Mouse (Mus musculus) forebrain, embryonic 15.5 days (tissue): ENCODE results near the gene Tnfrsf13c. TPM values are rescaled to one million over a fixed set of nuclear protein-coding genes. Genes with fewer than 3 reads are reported as not detected.

Experiments
- microRNA counts: library from miRNA; unstranded; fragments of <30 nt; microRNA quantifications from one replicate; lab custom pipeline; 2016
- microRNA-seq: library from miRNA; unstranded; fragments of <30 nt; microRNA quantifications from one replicate; pipeline ENCODE4, GENCODE M21; 2016
- polyA plus RNA-seq: library from polyadenylated mRNA; unstranded; fragments of >200 nt; fragmentation: Nextera tagmentation; extraction: Ambion mirVana; gene quantifications from 2 replicates; pipeline ENCODE4 v1.2.1, GENCODE M21; 2015

Tnfrsf13c gene
- polyA plus RNA-seq, 1 experiment from 2014 or later = 0.11 TPM

MicroRNA genes within 50 kb of the gene (microRNA counts, 519-probe panel; counts per million panel counts)
- 2,529 counts per million, percentile 55 among the panel's probes with 10 or more counts for microRNA mmu-miR-33 (lab: Ali Mortazavi, UCI)

Small RNA genes within 50 kb of the gene (microRNA-seq; reads per million reads assigned to microRNA genes)
- gene Mir33 = 115 reads per million, percentile 55 among the genes with 10 or more reads in this experiment

Other genes starting within 250 kb of the Tnfrsf13c start
- not detected in 2 replicates for gene 1700029P11Rik, start 243.8 kb downstream of the Tnfrsf13c start, polyA plus RNA-seq
- 58.9 and 59.5 TPM in 2 replicates for gene Xrcc6, start 236.5 kb downstream of the Tnfrsf13c start, polyA plus RNA-seq
- 42.3 and 44.7 TPM in 2 replicates for gene Desi1, start 190.5 kb downstream of the Tnfrsf13c start, polyA plus RNA-seq
- gene Snu13, start 176.8 kb downstream of the Tnfrsf13c start, polyA plus RNA-seq = 258 and 264 TPM in 2 replicates
- gene 4930407I10Rik, start 165.2 kb downstream of the Tnfrsf13c start, polyA plus RNA-seq = not detected in 2 replicates
- gene Mei1, start 154.4 kb downstream of the Tnfrsf13c start, polyA plus RNA-seq = not detected in 2 replicates
- 17.7 and 18.4 TPM in 2 replicates for gene Ccdc134, start 96.4 kb downstream of the Tnfrsf13c start, polyA plus RNA-seq
- 223 and 225 TPM in 2 replicates for gene Srebf2, start 77.2 kb downstream of the Tnfrsf13c start, polyA plus RNA-seq
- gene Shisa8, start 11.6 kb downstream of the Tnfrsf13c start, polyA plus RNA-seq = 0.27 and 0.69 TPM in 2 replicates
- 38.9 and 45.6 TPM in 2 replicates for gene Cenpm, start 20.4 kb upstream of the Tnfrsf13c start, polyA plus RNA-seq
- 13.5 and 14.7 TPM in 2 replicates for gene 1500009C09Rik, start 28.0 kb upstream of the Tnfrsf13c start, polyA plus RNA-seq
- gene Sept3, start 50.5 kb upstream of the Tnfrsf13c start, polyA plus RNA-seq = 450 and 460 TPM in 2 replicates
- 0.15 TPM in 1 of 2 replicates, not detected in the other for gene Wbp2nl, start 74.6 kb upstream of the Tnfrsf13c start, polyA plus RNA-seq
- gene Naga, start 114.6 kb upstream of the Tnfrsf13c start, polyA plus RNA-seq = 23.2 and 23.9 TPM in 2 replicates
- gene Pheta2, start 114.6 kb upstream of the Tnfrsf13c start, polyA plus RNA-seq = 1.4 and 1.5 TPM in 2 replicates
- gene Smdt1, start 114.6 kb upstream of the Tnfrsf13c start, polyA plus RNA-seq = 292 and 313 TPM in 2 replicates
- 322 and 334 TPM in 2 replicates for gene Ndufa6, start 130.0 kb upstream of the Tnfrsf13c start, polyA plus RNA-seq
- 1.9 and 2.7 TPM in 2 replicates for gene Cyp2d22, start 155.9 kb upstream of the Tnfrsf13c start, polyA plus RNA-seq
- gene Cyp2d11, start 169.7 kb upstream of the Tnfrsf13c start, polyA plus RNA-seq = not detected in 2 replicates
- 0.46 TPM in 1 of 2 replicates, not detected in the other for gene Cyp2d10, start 182.8 kb upstream of the Tnfrsf13c start, polyA plus RNA-seq
- gene Cyp2d9, start 209.1 kb upstream of the Tnfrsf13c start, polyA plus RNA-seq = not detected in 2 replicates